Mouse (Mus musculus) v-Abl transformed pro-B cells (cell line): ENCODE data around the gene Il1a.

Experiments used
- in situ Hi-C, 2 experiments: fragments of 400-800 bp; cut with MboI; formaldehyde crosslinking; loops; one replicate each; pipeline ENCODE4 v1.15.1; 2025; ENCODE audit not compliant: unreplicated experiment in 2 of 2

The Il1a gene

DNA sequence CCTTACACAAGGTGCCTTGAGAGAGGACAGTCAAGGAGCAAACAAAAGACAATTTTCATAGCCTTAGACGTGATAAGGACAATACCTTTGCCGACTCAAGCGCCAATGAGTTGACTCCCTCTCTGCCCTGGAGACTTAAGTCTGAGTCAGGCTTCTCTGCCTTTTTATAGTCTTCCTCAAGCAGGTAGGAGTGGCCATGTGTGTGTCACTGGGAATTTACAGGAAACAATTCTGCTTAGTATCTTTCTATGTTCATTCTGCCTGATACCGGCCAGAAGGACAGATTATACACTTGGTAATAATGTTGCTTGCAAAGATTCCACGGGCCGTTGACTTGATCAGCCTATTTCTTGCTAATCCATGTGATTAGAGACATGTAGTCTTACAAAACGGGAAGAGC is at the start of gene Il1a:
TSS of gene Il1a (minus strand) at position 137 of the 400 bp plus-strand sequence.
- in situ Hi-C loops = no loop called here

- in situ Hi-C loops = no loop called here
Observed at GRCm38 (mm10) chr2:129338138-129338621, 28.4 kb upstream of the Il1a start.

GRCm38 (mm10) chr2:129333471-129333870 is 23.7 kb upstream of the Il1a start:
- in situ Hi-C loops = no loop called here

DNA sequence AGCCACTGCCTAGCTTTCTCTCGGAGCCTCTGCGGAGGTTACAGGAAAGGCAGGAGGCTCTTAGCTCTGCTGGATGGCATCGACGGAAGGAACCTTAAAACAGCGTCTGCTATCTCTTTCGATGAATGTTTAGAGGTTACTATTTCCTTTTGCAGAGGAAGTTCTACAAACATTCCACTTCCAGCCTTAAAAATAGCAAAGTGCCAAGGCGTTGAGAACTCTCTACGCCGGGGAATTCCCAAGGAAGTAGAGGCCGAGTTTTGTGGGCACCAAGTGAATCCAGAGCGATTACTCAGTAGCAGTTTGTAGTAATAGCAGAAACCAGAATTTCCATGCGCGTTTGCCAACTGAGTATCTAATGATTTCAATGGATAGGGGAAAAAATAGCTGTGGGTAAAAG is 20.8 kb upstream of the Il1a start:
- in situ Hi-C loops = no loop called here

- in situ Hi-C loops = no loop called here
Observed at GRCm38 (mm10) chr2:129330024-129330423, 20.3 kb upstream of the Il1a start.

- in situ Hi-C loops = no loop called here
Observed at GRCm38 (mm10) chr2:129328238-129328637, 18.5 kb upstream of the Il1a start.

- in situ Hi-C loops = no loop called here
Observed at GRCm38 (mm10) chr2:129324216-129324615, 14.4 kb upstream of the Il1a start.

- in situ Hi-C loops = no loop called here
Observed at GRCm38 (mm10) chr2:129322117-129322635, 12.4 kb upstream of the Il1a start.

DNA sequence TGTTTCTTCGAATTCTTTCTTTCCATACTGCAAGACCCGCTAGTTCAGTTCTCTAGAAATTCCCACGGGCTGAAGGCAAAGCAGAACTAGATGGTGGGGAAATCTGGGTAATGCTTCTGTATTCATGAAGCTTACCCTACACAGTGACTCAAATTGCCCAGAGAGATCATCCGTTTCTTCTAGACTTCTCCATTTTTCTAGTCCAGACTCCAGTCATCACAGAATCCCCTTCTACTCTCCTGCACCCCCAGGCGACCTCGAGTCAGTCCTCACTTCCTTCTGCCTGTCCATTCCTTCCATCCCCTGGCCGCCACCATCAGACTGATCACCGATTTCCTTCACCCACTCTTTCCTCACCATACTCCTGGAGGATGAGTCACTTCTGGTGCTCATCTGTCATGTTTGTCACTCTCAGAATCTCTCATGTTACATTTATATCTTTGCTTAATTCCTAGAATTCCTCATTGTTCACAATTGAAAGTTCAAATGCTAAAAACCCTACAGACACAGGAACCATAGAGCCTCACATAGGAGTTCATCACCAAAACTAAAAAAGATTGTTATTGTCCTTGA is 10.3 kb upstream of the Il1a start:
- in situ Hi-C loops = no loop called here

- in situ Hi-C loops = no loop called here
Observed at GRCm38 (mm10) chr2:129315831-129316230, 6.1 kb upstream of the Il1a start.

DNA sequence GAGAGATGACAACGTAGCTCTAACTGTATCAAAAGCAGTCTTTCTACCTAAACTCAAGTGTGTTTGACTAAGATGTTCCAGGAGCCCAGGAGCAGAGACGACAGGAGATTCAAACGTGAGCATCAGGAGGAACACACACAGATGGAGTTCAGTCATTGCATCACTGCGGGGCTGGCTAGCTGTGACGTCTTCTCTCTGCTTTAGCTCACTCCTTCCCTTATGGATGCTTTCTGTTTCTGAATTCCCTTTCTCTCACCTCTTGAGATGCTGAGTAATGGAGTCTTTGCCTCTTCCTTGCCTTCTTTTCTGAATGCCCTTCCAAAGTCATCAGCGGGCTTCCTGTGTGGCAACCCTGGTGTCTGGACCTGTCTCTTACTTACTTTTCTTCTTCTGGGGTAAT is 5.1 kb upstream of the Il1a start:
- in situ Hi-C loops = no loop called here

- in situ Hi-C loops = no loop called here
Observed at GRCm38 (mm10) chr2:129313934-129314333, 4.2 kb upstream of the Il1a start.

DNA sequence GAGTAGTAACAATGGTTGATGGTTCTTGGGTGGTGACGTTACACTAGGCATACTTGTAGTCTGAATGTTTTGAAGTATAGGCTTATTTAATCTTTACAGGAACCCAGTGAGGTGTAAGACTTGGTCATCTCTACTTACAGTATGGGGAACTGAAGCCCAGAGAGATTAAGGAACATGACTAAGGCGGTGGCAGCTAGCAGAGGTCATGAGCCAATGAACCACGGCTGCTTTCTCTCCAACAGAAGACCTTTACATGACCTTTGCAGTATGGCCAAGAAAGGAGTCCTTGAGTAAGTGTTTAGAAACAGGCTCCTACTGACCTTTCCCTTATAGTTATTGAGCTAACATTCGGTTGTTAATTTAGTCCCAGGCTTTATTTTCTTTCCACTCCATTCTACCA is 3.8 kb downstream of the Il1a start:
- in situ Hi-C loops = no loop called here

DNA sequence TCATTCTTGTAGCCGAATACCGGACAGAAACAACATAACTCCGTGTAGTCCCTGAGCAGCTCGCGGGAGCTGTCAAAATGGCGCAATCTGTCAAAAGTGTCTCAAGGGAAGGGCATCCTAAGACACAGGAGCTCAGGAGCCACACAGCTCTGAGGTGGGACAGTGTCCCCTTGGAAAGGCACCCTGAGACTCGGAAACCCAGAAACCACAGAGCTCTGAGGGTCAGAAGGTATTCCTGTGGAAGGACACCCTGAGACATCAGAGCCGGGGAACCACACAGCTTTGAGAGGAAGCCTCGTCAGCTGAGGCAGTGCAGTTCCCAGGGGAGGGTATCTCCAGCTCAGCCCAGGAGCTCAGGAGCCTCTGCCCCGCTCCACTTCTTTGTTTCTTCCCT is 12.2 kb downstream of the Il1a start:
- in situ Hi-C loops = no loop called here

DNA sequence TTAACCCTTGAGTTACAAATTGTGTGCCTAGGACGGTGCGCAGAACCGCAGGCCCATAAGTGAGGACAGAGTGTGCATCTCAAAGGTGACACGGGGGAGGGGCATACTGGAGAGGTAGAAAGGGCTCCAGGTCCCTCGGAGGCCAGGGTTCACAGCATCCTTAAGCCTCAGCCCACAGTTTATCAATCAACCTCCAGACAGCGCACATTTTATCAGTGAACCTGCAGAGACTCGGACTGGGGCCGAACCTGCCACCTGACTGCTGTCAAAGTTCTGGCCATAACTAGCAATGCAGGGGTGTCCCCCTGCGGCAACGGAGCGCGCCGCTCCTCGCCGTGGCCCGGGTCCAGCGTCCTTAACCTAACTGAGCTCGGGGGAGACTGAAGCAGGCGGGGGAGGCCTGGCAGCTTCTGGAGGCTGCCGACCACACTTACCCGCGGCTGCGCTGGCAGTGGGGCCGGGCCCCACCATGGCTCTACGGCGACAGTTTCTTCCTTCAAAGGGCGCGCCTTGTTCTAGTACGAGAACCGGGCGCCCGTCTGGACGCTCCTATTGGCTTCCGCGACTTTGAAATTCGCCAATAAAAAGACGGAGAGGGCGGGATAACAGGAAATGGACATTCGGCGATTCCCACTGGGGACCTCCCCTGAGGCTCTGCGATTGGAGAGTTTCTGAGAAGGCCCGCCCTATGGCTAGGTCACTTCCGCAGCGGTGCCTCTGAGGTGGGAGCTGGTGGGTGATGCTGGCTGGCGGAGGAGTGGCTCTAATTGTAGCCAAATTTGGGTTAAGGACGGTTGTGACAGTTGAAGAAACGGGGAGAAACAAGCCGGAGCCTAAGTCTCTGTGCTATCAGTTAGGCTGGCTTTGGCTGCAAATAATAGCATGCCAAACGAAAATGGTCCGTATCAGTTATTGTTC is 12.8 kb downstream of the Il1a start, which contains the start of gene Ckap2l:
TSS of gene Ckap2l (minus strand) at position 542 of the 918 bp plus-strand sequence.
- in situ Hi-C loops = no loop called here

- in situ Hi-C loops = no loop called here
Observed at GRCm38 (mm10) chr2:129296086-129296485, 13.7 kb downstream of the Il1a start.

DNA sequence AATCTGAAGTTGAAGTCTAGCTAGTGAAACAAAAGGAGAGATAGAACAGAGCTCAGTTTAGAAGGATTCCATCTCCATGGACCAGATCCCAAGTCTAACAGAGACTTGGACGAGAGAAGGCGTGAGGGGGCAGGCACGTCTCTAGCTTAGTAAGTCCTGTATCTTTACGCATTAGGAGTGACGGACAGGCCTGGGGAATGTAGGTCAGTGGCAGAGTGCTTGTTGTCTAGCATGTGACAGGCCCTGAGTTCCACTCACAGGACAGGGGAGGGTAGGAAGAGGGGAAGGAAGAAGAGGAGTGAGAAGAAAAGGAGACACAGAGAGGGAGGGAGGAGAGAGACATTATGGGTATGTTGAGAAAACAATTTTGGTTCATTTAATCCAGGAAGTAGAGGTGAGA is 14.7 kb downstream of the Il1a start:
- in situ Hi-C loops = no loop called here

DNA sequence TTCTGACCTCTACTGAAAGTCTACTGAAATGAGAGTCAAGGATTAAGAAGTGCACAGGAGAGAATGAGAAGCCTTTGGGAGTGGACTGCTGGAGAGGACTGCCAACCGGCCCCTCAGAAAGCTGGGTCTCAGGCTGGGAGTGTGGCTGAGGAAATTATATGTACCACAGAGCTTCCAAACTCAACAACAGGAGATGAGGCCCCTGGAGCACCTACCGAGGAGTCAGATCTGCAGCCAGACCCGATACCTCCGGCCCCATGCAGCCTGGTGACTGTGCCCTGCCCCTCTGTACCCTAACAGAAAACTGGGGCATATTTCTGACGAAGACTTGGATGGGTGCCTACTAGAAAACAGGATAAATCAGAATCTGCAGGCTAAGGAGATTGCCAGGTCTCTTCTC is 35.9 kb downstream of the Il1a start:
- in situ Hi-C loops = no loop called here

DNA sequence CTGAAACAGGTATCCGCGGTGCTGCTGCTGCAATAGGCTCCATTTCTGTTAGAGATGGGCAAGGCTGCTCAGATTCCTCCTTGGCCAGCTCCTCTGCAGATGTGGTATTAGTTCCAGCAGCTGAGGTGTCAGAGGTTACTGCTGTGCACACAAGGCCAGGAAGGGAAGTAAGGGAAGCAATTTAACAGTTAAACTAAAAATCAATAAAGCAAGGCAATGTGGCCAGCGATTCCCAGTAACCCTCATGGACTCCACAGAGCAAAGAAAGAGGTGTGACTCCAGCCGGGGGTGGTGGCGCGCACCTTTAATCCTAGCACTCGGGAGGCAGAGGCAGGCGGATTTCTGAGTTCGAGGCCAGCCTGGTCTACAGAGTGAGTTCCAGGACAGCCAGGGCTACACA is 39.2 kb downstream of the Il1a start:
- in situ Hi-C loops = no loop called here

DNA sequence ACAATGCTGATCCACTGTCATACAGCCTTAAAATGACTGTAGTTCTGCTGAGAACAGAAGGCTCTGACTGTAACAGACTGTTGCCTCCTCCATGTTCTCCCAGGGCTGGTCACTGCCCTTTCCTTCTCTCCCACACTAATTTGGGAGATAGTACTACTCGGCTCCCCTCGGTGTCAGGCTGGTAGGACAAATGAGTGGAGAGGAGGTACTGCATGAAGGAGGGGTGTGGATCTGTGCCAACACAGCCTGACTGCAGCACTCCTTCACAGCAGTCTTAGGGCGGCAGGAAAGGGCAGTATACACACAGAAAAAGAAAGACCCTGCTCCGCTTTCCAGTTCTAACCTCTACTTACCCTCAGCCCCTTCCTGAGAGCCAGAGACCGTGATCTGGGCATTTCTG is 39.8 kb downstream of the Il1a start:
- in situ Hi-C loops = no loop called here

- in situ Hi-C loops = no loop called here
Observed at GRCm38 (mm10) chr2:129269161-129269643, 40.6 kb downstream of the Il1a start.

GRCm38 (mm10) chr2:129267738-129268137 is 42.0 kb downstream of the Il1a start:
- in situ Hi-C loops = no loop called here
